Mouse (Mus musculus) spleen, adult 2 months (tissue): Measurements from ENCODE around the gene Clic5.

Source experiments
- CTCF ChIP-seq: fragments of 200-500 bp; IDR thresholded peaks from 2 replicates; pipeline ENCODE4 v1.5.1; 2011; ENCODE audit warnings: mild to moderate bottlenecking, inconsistent platforms; ENCODE audit not compliant: insufficient read depth, insufficient read length, insufficient replicate concordance; ENCODE audit errors: extremely low read depth
- POLR2A ChIP-seq: fragments of 200-500 bp; IDR thresholded peaks from 2 replicates; pipeline ENCODE4 v1.6.1; 2011; ENCODE audit warnings: low read depth, low read length, inconsistent platforms

GRCm38 (mm10) chr17:44190246-44190645 lies 1.9 kb downstream of the Clic5 start:
- TF ChIP-seq POLR2A: no peak
- TF ChIP-seq CTCF: no peak
